Mouse (Mus musculus): ENCODE data around the gene Vrk2. TPM values are rescaled to one million over a fixed set of nuclear protein-coding genes. Genes with fewer than 3 reads are reported as not detected.

Vrk2 gene
- polyA plus RNA-seq, 1 experiment, result 67.8 TPM

DNA sequence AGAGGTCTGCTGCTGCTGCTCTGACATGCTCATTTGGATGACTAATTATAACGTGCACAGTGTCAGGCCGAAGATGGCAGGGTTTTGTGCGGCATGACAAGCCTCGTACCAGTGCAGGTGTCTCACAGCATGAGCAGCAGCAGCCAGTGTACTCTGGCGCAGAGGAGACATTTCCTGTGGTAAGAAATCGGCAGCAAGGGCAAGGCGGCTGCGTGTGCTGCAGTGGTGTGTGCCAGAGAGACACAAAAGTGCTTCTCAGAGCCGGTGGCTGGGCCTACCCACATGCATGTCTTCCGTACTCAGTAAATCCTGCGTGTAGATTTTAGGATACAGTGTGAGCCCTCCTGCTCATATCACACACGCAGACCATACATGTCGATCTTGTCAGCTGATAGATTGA, 156.0 kb downstream of the Vrk2 start:
- H3K27ac ChIP-seq (ENCODE audit: insufficient read depth, low read depth, low read length), result no peak overlapping the region
- no peak overlapping the region for H3K4me3 ChIP-seq (ENCODE audit: insufficient read depth, low read length)
- no peaks in the 10 kb centered on the region for H3K4me1 ChIP-seq (ENCODE audit: control insufficient read depth, insufficient read depth, low read length)
- TF ChIP-seq POLR2A (IDR thresholded peaks at IDR 0.05; ENCODE audit: borderline replicate concordance, low read depth, low read length), result no peak
- no peak for TF ChIP-seq CTCF (IDR thresholded peaks at IDR 0.05; ENCODE audit: low read depth, low read length)

DNA sequence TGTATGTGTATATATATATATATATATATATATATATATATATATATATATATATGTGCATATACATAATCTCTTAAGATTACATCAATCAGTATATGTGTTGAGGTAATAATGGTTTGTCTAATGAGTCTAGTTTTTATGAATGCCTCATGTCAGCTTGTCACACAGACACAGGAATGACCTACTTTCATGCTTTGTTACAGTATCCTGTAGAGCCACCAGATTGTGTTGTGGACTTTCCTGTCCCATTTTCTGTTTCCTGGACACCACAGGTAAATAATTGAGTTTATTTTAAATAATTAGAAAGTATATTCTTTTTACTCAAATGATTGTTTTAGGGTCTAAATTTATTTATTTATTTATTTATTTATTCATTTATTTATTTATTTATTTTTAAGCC, 159.6 kb downstream of the Vrk2 start:
- TF ChIP-seq POLR2A (IDR thresholded peaks at IDR 0.05; ENCODE audit: borderline replicate concordance, low read depth, low read length), result no peak
- no peak for TF ChIP-seq CTCF (IDR thresholded peaks at IDR 0.05; ENCODE audit: low read depth, low read length)
- no peak overlapping the region for H3K27ac ChIP-seq (ENCODE audit: insufficient read depth, low read depth, low read length)
- no peaks in the 10 kb centered on the region for H3K4me1 ChIP-seq (ENCODE audit: control insufficient read depth, insufficient read depth, low read length)
- H3K4me3 ChIP-seq (ENCODE audit: insufficient read depth, low read length), result no peak overlapping the region

DNA sequence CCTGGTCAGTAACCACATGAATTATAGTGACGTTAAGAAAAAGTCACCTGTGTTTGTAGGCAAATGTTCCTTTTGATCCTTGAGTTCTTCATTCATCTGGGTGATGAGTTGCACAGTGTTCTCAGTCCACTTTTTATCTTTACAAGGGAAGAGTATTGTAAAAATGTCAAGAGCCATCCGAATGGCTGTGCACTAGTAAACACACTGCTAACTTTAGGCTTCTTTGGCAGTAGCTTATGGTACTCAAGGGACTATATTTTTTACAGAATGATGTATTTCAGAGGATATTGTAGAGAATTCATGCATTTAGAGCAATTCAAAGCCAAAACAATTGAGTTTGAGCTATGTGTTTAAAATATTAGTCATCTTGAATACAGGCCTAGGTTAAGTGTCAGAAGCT, 172.3 kb downstream of the Vrk2 start:
- no peak overlapping the region for H3K4me3 ChIP-seq (ENCODE audit: insufficient read depth, low read length)
- H3K4me1 ChIP-seq (ENCODE audit: control insufficient read depth, insufficient read depth, low read length), result peaks cover 2% of the 10 kb centered on the region; the same call in 1 of the 2 replicates
- H3K27ac ChIP-seq (ENCODE audit: insufficient read depth, low read depth, low read length), result no peak overlapping the region
- TF ChIP-seq CTCF (IDR thresholded peaks at IDR 0.05; ENCODE audit: low read depth, low read length), result no peak
- no peak for TF ChIP-seq POLR2A (IDR thresholded peaks at IDR 0.05; ENCODE audit: borderline replicate concordance, low read depth, low read length)

Other genes with a start within 250 kb of the Vrk2 start
- gene Fancl, start 207.9 kb downstream of the Vrk2 start, polyA plus RNA-seq (2012; ENCODE audit: insufficient read depth, insufficient read length, missing spikeins), result 10.1 and 13.3 TPM in 2 replicates
- gene Gm6899, start 758 bp downstream of the Vrk2 start, polyA plus RNA-seq (2012; ENCODE audit: insufficient read depth, insufficient read length, missing spikeins), result not detected in 2 replicates

Data from bone marrow macrophage, adult 2 months (primary cell).